Mouse (Mus musculus) hindbrain, embryonic 11.5 days (tissue): ENCODE data around the gene Flot2. TPM values are rescaled to one million over a fixed set of nuclear protein-coding genes. Genes with fewer than 3 reads are reported as not detected.
A peak's percentile ranks its signal among the peaks of the same experiment; 100 is the strongest.

Experiments
- ATAC-seq: fragments of 200-750 bp; cut with Nextera tagmentation; 2 replicates; pipeline ENCODE4 v1.8.0; 2017; ENCODE audit warnings: mild to moderate bottlenecking, moderate TSS enrichment, moderate library complexity; ENCODE audit not compliant: low FRiP score
- DNase-seq: peaks from one replicate; pipeline ENCODE4 v3.0.0-alpha.2; 2015; ENCODE audit warnings: low spot score
- H3K27ac ChIP-seq: fragments of 300-500 bp; sonication (generic); 2 replicates; pipeline ENCODE4 v1.5.1; 2014; ENCODE audit warnings: mild to moderate bottlenecking, low read depth, low read length
- H3K27me3 ChIP-seq: fragments of 300-500 bp; sonication (generic); 2 replicates; pipeline ENCODE4 v1.6.1; 2014; ENCODE audit warnings: mild to moderate bottlenecking, low read length, moderate library complexity, mixed read lengths; ENCODE audit not compliant: control insufficient read depth, insufficient read depth
- H3K36me3 ChIP-seq: fragments of 300-500 bp; sonication (generic); 2 replicates; pipeline ENCODE4 v1.6.1; 2014; ENCODE audit warnings: mild to moderate bottlenecking, low read length, moderate library complexity, mixed read lengths; ENCODE audit not compliant: control insufficient read depth, insufficient read depth
- H3K4me1 ChIP-seq: fragments of 300-500 bp; sonication (generic); replicated peaks from 2 replicates; pipeline ENCODE4 v1.6.1; 2014; ENCODE audit warnings: low read length, mixed read lengths; ENCODE audit not compliant: control insufficient read depth, insufficient read depth
- H3K4me2 ChIP-seq: fragments of 300-500 bp; sonication (generic); replicated peaks from 2 replicates; pipeline ENCODE4 v1.6.1; 2014; ENCODE audit warnings: mild to moderate bottlenecking, low read depth, low read length
- H3K4me3 ChIP-seq: fragments of 300-500 bp; sonication (generic); 2 replicates; pipeline ENCODE4 v1.5.1; 2014; ENCODE audit warnings: low read depth, low read length
- H3K9ac ChIP-seq: fragments of 300-500 bp; sonication (generic); 2 replicates; pipeline ENCODE4 v1.6.1; 2014; ENCODE audit warnings: low read depth, low read length
- H3K9me3 ChIP-seq: fragments of 300-500 bp; sonication (generic); 2 replicates; pipeline ENCODE4 v1.6.1; 2016; ENCODE audit warnings: low read length; ENCODE audit not compliant: control insufficient read depth
- WGBS: fragments of 180-500 bp; shearing (Covaris S2); extraction: QIAGEN DNeasy Blood & Tissue Kit; methylation state at CpG from one replicate; pipeline ENCODE4 v1.1.7; 2014; 5-methylcytosine and 5-hydroxymethylcytosine counted together
- polyA plus RNA-seq: library from polyadenylated mRNA; unstranded; fragments of >200 nt; fragmentation: Nextera tagmentation; extraction: Ambion mirVana; gene quantifications from 2 replicates; pipeline ENCODE4 v1.2.1, GENCODE M21; 2014

The Flot2 gene
- polyA plus RNA-seq, 1 experiment from 2014 or later = 60.0 TPM

- whole genome bisulfite sequencing = 87% methylated on average over 6 of the region's 6 CpGs
- Histone ChIP-seq H3K36me3 (0 out of 2 replicates have a peak, but pooled peaks cover 5% of the 10 kb centered on the region), H3K27me3 (no peaks in the 10 kb centered on the region), H3K4me3 (no peak overlapping the region), H3K9me3 (no peaks in the 10 kb centered on the region), H3K27ac (no peak overlapping the region), H3K4me2 (no peak overlapping the region), H3K9ac (no peak overlapping the region), H3K4me1 (no peaks in the 10 kb centered on the region)
- ATAC-seq = no peak
- no peak for DNase-seq
Measured at GRCm38 (mm10) chr11:78069646-78070045, 31.9 kb downstream of the Flot2 start.

- H3K4me3 ChIP-seq = no peak overlapping the region
- H3K27me3 ChIP-seq = no peaks in the 10 kb centered on the region
- ATAC-seq = no peak
- no peaks in the 10 kb centered on the region for H3K9me3 ChIP-seq
- no peaks in the 10 kb centered on the region for H3K4me1 ChIP-seq
- H3K36me3 ChIP-seq = 0 out of 2 replicates have a peak, but pooled peaks cover 5% of the 10 kb centered on the region
- no peak for DNase-seq
- no peak overlapping the region for H3K9ac ChIP-seq
- H3K4me2 ChIP-seq = no peak overlapping the region
- WGBS = 81% methylated on average over 5 of the region's 5 CpGs
- no peak overlapping the region for H3K27ac ChIP-seq
Measured at GRCm38 (mm10) chr11:78071938-78072337, 34.2 kb downstream of the Flot2 start.

- Histone ChIP-seq H3K4me3 (no peak overlapping the region), H3K4me1 (no peaks in the 10 kb centered on the region), H3K4me2 (no peak overlapping the region), H3K9ac (no peak overlapping the region), H3K27me3 (no peaks in the 10 kb centered on the region), H3K9me3 (no peaks in the 10 kb centered on the region), H3K36me3 (0 out of 2 replicates have a peak, but pooled peaks cover 5% of the 10 kb centered on the region), H3K27ac (no peak overlapping the region; the same call in 1 of the 2 replicates)
- WGBS = 40% methylated on average over 6 of the region's 6 CpGs
- ATAC-seq = no peak
- DNase-seq = no peak
Measured at GRCm38 (mm10) chr11:78072425-78073130, 34.8 kb downstream of the Flot2 start.

GRCm38 (mm10) chr11:78073577-78074276 lies 36.0 kb downstream of the Flot2 start:
- Histone ChIP-seq H3K4me2 (no peak overlapping the region), H3K36me3 (0 out of 2 replicates have a peak, but pooled peaks cover 5% of the 10 kb centered on the region), H3K9me3 (no peaks in the 10 kb centered on the region), H3K4me1 (no peaks in the 10 kb centered on the region), H3K9ac (no peak overlapping the region), H3K27ac (no peak overlapping the region), H3K27me3 (no peaks in the 10 kb centered on the region), H3K4me3 (no peak overlapping the region)
- DNase-seq (no peak), ATAC-seq (no peak)
- 93% methylated on average over 9 of the region's 9 CpGs for WGBS

GRCm38 (mm10) chr11:78074277-78074652 lies 36.5 kb downstream of the Flot2 start:
- no peaks in the 10 kb centered on the region for H3K4me1 ChIP-seq
- H3K27me3 ChIP-seq = no peaks in the 10 kb centered on the region
- H3K4me3 ChIP-seq = no peak overlapping the region
- H3K9ac ChIP-seq = no peak overlapping the region
- no peak overlapping the region for H3K4me2 ChIP-seq
- WGBS = 91% methylated on average over 2 of the region's 2 CpGs
- ATAC-seq = no peak
- H3K9me3 ChIP-seq = no peaks in the 10 kb centered on the region
- DNase-seq = no peak
- no peak overlapping the region for H3K27ac ChIP-seq
- 0 out of 2 replicates have a peak, but pooled peaks cover 5% of the 10 kb centered on the region for H3K36me3 ChIP-seq

- no peak for DNase-seq
- H3K4me3 ChIP-seq = no peak overlapping the region
- 90% methylated on average over 4 of the region's 4 CpGs for WGBS
- no peak overlapping the region for H3K9ac ChIP-seq
- H3K27ac ChIP-seq = no peak overlapping the region
- no peak overlapping the region for H3K4me2 ChIP-seq
- H3K27me3 ChIP-seq = no peaks in the 10 kb centered on the region
- H3K4me1 ChIP-seq = no peaks in the 10 kb centered on the region
- H3K9me3 ChIP-seq = no peaks in the 10 kb centered on the region
- ATAC-seq = no peak
- 0 out of 2 replicates have a peak, but pooled peaks cover 5% of the 10 kb centered on the region for H3K36me3 ChIP-seq
Measured at GRCm38 (mm10) chr11:78074666-78075065, 36.9 kb downstream of the Flot2 start.

- Histone ChIP-seq H3K4me2 (peak within 1 kb of the TSS; percentile 44), H3K9me3 (no peaks in the 10 kb centered on the region), H3K27me3 (no peaks in the 10 kb centered on the region), H3K27ac (no peak within 1 kb of the TSS), H3K4me1 (no peaks in the 10 kb centered on the region), H3K4me3 (peak within 1 kb of the TSS; percentile 71), H3K36me3 (no peaks in the 10 kb centered on the region), H3K9ac (peak within 1 kb of the TSS; percentile 74)
- peak; percentile 88 for DNase-seq
- peak; percentile 84 for ATAC-seq
- WGBS = 1% methylated on average over 42 of the region's 42 CpGs
Measured at GRCm38 (mm10) chr11:78079961-78080921, 42.5 kb downstream of the Flot2 start, which contains the start of gene Eral1. Eral1 (minus strand) TSS chr11:78080383.

GRCm38 (mm10) chr11:78083595-78083994 lies 45.9 kb downstream of the Flot2 start:
- Histone ChIP-seq H3K36me3 (no peaks in the 10 kb centered on the region), H3K27ac (no peak overlapping the region), H3K9me3 (no peaks in the 10 kb centered on the region), H3K27me3 (no peaks in the 10 kb centered on the region), H3K9ac (no peak overlapping the region), H3K4me2 (no peak overlapping the region), H3K4me1 (no peaks in the 10 kb centered on the region), H3K4me3 (no peak overlapping the region)
- 38% methylated on average over 1 of the region's 1 CpGs for WGBS
- no peak for ATAC-seq
- DNase-seq = no peak
